Mouse (Mus musculus): ENCODE measurements around the gene Ptpn11. TPM values are rescaled to one million over a fixed set of nuclear protein-coding genes. Genes with fewer than 3 reads are reported as not detected.

The Ptpn11 gene
- polyA plus RNA-seq, 1 experiment from 2014 or later, result 20.0 TPM

GRCm38 (mm10) chr5:121196764-121197163, 5.6 kb upstream of the Ptpn11 start:
- Histone ChIP-seq H3K36me3 (no peaks in the 10 kb centered on the region), H3K9ac (no peak overlapping the region), H3K4me3 (no peak overlapping the region), H3K27me3 (no peaks in the 10 kb centered on the region), H3K9me3 (replicated peaks) (no peaks in the 10 kb centered on the region), H3K4me2 (no peak overlapping the region), H3K27ac (no peak overlapping the region), H3K4me1 (replicated peaks) (peaks cover under 1% of the 10 kb centered on the region; the same call in 1 of the 2 replicates)
- no peak for ATAC-seq (replicated peaks; ENCODE audit: insufficient number of reproducible peaks, insufficient read depth, low FRiP score, low read depth)
- 24% methylated on average over 5 of the region's 5 CpGs for WGBS

- H3K9ac ChIP-seq, result no peak overlapping the region
- H3K4me3 ChIP-seq, result no peak overlapping the region
- H3K9me3 ChIP-seq (replicated peaks), result no peaks in the 10 kb centered on the region
- H3K27me3 ChIP-seq, result no peaks in the 10 kb centered on the region
- H3K36me3 ChIP-seq, result no peaks in the 10 kb centered on the region
- H3K4me2 ChIP-seq, result no peak overlapping the region
- WGBS, result 17% methylated on average over 1 of the region's 1 CpGs
- H3K4me1 ChIP-seq (replicated peaks), result peaks cover 13% of the 10 kb centered on the region
- no peak overlapping the region for H3K27ac ChIP-seq
- ATAC-seq (replicated peaks; ENCODE audit: insufficient number of reproducible peaks, insufficient read depth, low FRiP score, low read depth), result no peak
Measured at GRCm38 (mm10) chr5:121194173-121194572, 3.0 kb upstream of the Ptpn11 start.

GRCm38 (mm10) chr5:121191584-121191906, 348 bp upstream of the Ptpn11 start:
- Histone ChIP-seq H3K4me3 (peak overlapping the region; percentile 86), H3K36me3 (no peaks in the 10 kb centered on the region), H3K27ac (peak overlapping the region; percentile 57), H3K27me3 (no peaks in the 10 kb centered on the region), H3K9ac (peak overlapping the region; percentile 92), H3K9me3 (replicated peaks) (no peaks in the 10 kb centered on the region), H3K4me2 (peak overlapping the region; percentile 77), H3K4me1 (replicated peaks) (peaks cover 36% of the 10 kb centered on the region)
- ATAC-seq (replicated peaks; ENCODE audit: insufficient number of reproducible peaks, insufficient read depth, low FRiP score, low read depth), result no peak; the same call in 1 of the 2 replicates
- 9% methylated on average over 17 of the region's 17 CpGs for WGBS

- Histone ChIP-seq H3K36me3 (no peaks in the 10 kb centered on the region), H3K4me3 (peak overlapping the region; percentile 86), H3K9me3 (replicated peaks) (no peaks in the 10 kb centered on the region), H3K27ac (peak overlapping the region; percentile 89), H3K27me3 (no peaks in the 10 kb centered on the region), H3K4me1 (replicated peaks) (peaks cover 48% of the 10 kb centered on the region), H3K9ac (peak overlapping the region; percentile 92), H3K4me2 (peak overlapping the region; percentile 77)
- 21% methylated on average over 21 of the region's 21 CpGs for WGBS
- no peak for ATAC-seq (replicated peaks; ENCODE audit: insufficient number of reproducible peaks, insufficient read depth, low FRiP score, low read depth)
Measured at GRCm38 (mm10) chr5:121190210-121190835, 874 bp downstream of the Ptpn11 start.

- no peaks in the 10 kb centered on the region for H3K27me3 ChIP-seq
- 55% methylated on average over 9 of the region's 9 CpGs for WGBS
- H3K36me3 ChIP-seq, result no peaks in the 10 kb centered on the region
- 0 out of 2 replicates have a peak overlapping the region, but pooled peaks have one; percentile 6 for H3K4me3 ChIP-seq
- H3K4me2 ChIP-seq, result peak overlapping the region; percentile 19
- 0 out of 2 replicates have a peak overlapping the region, but pooled peaks have one; percentile 18 for H3K27ac ChIP-seq
- no peaks in the 10 kb centered on the region for H3K9me3 ChIP-seq (replicated peaks)
- peaks cover 59% of the 10 kb centered on the region for H3K4me1 ChIP-seq (replicated peaks)
- ATAC-seq (replicated peaks; ENCODE audit: insufficient number of reproducible peaks, insufficient read depth, low FRiP score, low read depth), result no peak
- 0 out of 2 replicates have a peak overlapping the region, but pooled peaks have one; percentile 27 for H3K9ac ChIP-seq
Measured at GRCm38 (mm10) chr5:121189182-121189581, 2.0 kb downstream of the Ptpn11 start.

- Histone ChIP-seq H3K9ac (no peak overlapping the region), H3K27ac (peak overlapping the region; percentile 60), H3K4me3 (no peak overlapping the region), H3K4me2 (peak overlapping the region; percentile 37), H3K9me3 (replicated peaks) (no peaks in the 10 kb centered on the region), H3K36me3 (no peaks in the 10 kb centered on the region), H3K27me3 (no peaks in the 10 kb centered on the region), H3K4me1 (replicated peaks) (peaks cover 69% of the 10 kb centered on the region)
- ATAC-seq (replicated peaks; ENCODE audit: insufficient number of reproducible peaks, insufficient read depth, low FRiP score, low read depth), result no peak
- WGBS, result 85% methylated on average over 9 of the region's 9 CpGs
Measured at GRCm38 (mm10) chr5:121188265-121188664, 2.9 kb downstream of the Ptpn11 start.

- no peaks in the 10 kb centered on the region for H3K9me3 ChIP-seq (replicated peaks)
- no peak overlapping the region for H3K4me3 ChIP-seq
- H3K27ac ChIP-seq, result peak overlapping the region; percentile 60
- H3K9ac ChIP-seq, result no peak overlapping the region
- WGBS, result 57% methylated on average over 8 of the region's 8 CpGs
- no peaks in the 10 kb centered on the region for H3K27me3 ChIP-seq
- ATAC-seq (replicated peaks; ENCODE audit: insufficient number of reproducible peaks, insufficient read depth, low FRiP score, low read depth), result no peak
- peaks cover 70% of the 10 kb centered on the region for H3K4me1 ChIP-seq (replicated peaks)
- no peaks in the 10 kb centered on the region for H3K36me3 ChIP-seq
- peak overlapping the region; percentile 37 for H3K4me2 ChIP-seq
Measured at GRCm38 (mm10) chr5:121187580-121188001, 3.6 kb downstream of the Ptpn11 start.

- Histone ChIP-seq H3K36me3 (no peaks in the 10 kb centered on the region), H3K9ac (no peak overlapping the region), H3K4me1 (replicated peaks) (peaks cover 81% of the 10 kb centered on the region), H3K4me3 (peak overlapping the region; percentile 9; the same call in 1 of the 2 replicates), H3K27me3 (no peaks in the 10 kb centered on the region), H3K9me3 (replicated peaks) (no peaks in the 10 kb centered on the region), H3K27ac (peak overlapping the region; percentile 74), H3K4me2 (peak overlapping the region; percentile 47)
- ATAC-seq (replicated peaks; ENCODE audit: insufficient number of reproducible peaks, insufficient read depth, low FRiP score, low read depth), result peak; percentile 61
- WGBS, result 9% methylated on average over 11 of the region's 11 CpGs
Measured at GRCm38 (mm10) chr5:121184945-121185551, 6.1 kb downstream of the Ptpn11 start.

GRCm38 (mm10) chr5:121184375-121184774, 6.8 kb downstream of the Ptpn11 start:
- H3K4me1 ChIP-seq (replicated peaks), result peaks cover 82% of the 10 kb centered on the region
- H3K27me3 ChIP-seq, result no peaks in the 10 kb centered on the region
- H3K4me2 ChIP-seq, result peak overlapping the region; percentile 47
- H3K9me3 ChIP-seq (replicated peaks), result no peaks in the 10 kb centered on the region
- H3K9ac ChIP-seq, result no peak overlapping the region
- ATAC-seq (replicated peaks; ENCODE audit: insufficient number of reproducible peaks, insufficient read depth, low FRiP score, low read depth), result no peak
- H3K36me3 ChIP-seq, result no peaks in the 10 kb centered on the region
- peak overlapping the region; percentile 74 for H3K27ac ChIP-seq
- 43% methylated on average over 2 of the region's 2 CpGs for WGBS
- H3K4me3 ChIP-seq, result no peak overlapping the region

GRCm38 (mm10) chr5:121183269-121183668, 7.9 kb downstream of the Ptpn11 start:
- 85% methylated on average over 9 of the region's 9 CpGs for WGBS
- Histone ChIP-seq H3K9ac (no peak overlapping the region), H3K27me3 (no peaks in the 10 kb centered on the region), H3K27ac (no peak overlapping the region), H3K36me3 (no peaks in the 10 kb centered on the region), H3K4me1 (replicated peaks) (peaks cover 82% of the 10 kb centered on the region), H3K4me3 (no peak overlapping the region), H3K4me2 (no peak overlapping the region), H3K9me3 (replicated peaks) (no peaks in the 10 kb centered on the region)
- ATAC-seq (replicated peaks; ENCODE audit: insufficient number of reproducible peaks, insufficient read depth, low FRiP score, low read depth), result no peak

GRCm38 (mm10) chr5:121179077-121179857, 11.9 kb downstream of the Ptpn11 start:
- H3K27ac ChIP-seq, result peak overlapping the region; percentile 53
- no peak overlapping the region for H3K4me2 ChIP-seq
- no peak overlapping the region for H3K4me3 ChIP-seq
- H3K4me1 ChIP-seq (replicated peaks), result peaks cover 50% of the 10 kb centered on the region
- no peaks in the 10 kb centered on the region for H3K9me3 ChIP-seq (replicated peaks)
- no peaks in the 10 kb centered on the region for H3K27me3 ChIP-seq
- no peak overlapping the region for H3K9ac ChIP-seq
- no peaks in the 10 kb centered on the region for H3K36me3 ChIP-seq
- ATAC-seq (replicated peaks; ENCODE audit: insufficient number of reproducible peaks, insufficient read depth, low FRiP score, low read depth), result no peak; the same call in 1 of the 2 replicates
- WGBS, result 36% methylated on average over 9 of the region's 9 CpGs
